Mouse (Mus musculus): ENCODE measurements at regions not wholly inside any gene's neighbourhood (a gene's known extent, or its start where the extent isn't known, plus 50 kb on each side); places are given as distances from the start of the nearest gene placed in this dataset.

DNA sequence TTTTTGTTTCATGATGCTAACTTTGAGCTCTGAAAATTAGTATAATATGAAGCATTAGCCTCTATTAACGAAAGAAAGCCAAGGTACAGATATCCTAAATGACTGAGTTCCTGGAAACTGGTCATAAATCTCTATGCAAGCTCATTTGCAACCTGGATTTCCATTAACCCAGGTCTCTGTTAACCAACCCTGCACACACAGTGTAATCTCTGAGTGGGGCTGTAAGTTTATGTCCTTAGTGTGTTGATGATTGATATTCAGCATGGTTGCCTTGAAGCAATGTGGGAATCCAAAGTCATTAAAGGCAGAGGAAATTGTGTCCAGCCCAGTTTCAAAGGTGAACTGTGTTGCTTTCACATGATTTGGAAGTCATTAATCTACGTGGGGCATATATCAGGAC, 225.9 kb upstream of the Lcorl start:
- 52% methylated on average over 2 of the region's 2 CpGs for WGBS (ENCODE audit: insufficient replicate concordance)
- Histone ChIP-seq H3K27ac (no peak overlapping the region), H3K9ac (no peak overlapping the region), H3K4me1 (replicated peaks) (no peaks in the 10 kb centered on the region), H3K4me3 (replicated peaks) (no peak overlapping the region), H3K4me2 (no peak overlapping the region), H3K9me3 (replicated peaks) (no peaks in the 10 kb centered on the region), H3K27me3 (no peaks in the 10 kb centered on the region), H3K36me3 (no peaks in the 10 kb centered on the region)
- ATAC-seq (ENCODE audit: low read depth) (no peak), DNase-seq (no peak)

DNA sequence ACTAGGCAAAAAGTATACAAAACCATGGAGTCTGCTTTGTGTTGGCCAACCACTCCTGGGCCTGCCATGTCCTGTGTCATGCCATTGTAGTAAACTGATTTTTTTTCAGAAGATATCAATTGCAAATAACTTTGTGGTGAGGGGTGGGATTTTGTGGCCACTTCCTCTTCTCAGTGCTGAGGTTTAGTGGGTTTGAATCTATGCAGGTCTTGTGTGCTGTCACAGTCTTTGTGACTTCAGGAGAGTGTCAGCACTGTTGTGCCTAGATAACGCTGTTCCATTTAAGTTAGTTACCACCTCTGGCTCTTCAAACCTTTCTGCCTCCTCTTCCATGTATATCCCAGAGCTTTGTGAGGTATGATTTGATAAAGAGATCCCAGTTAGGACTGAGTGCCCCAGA, 216.3 kb upstream of the Lcorl start:
- 30% methylated on average over 1 of the region's 1 CpGs for WGBS (ENCODE audit: insufficient replicate concordance)
- no peaks in the 10 kb centered on the region for H3K4me1 ChIP-seq (replicated peaks)
- H3K36me3 ChIP-seq, result no peaks in the 10 kb centered on the region
- H3K4me2 ChIP-seq, result no peak overlapping the region
- DNase-seq (no peak), ATAC-seq (ENCODE audit: low read depth) (no peak)
- H3K9ac ChIP-seq, result no peak overlapping the region
- no peaks in the 10 kb centered on the region for H3K9me3 ChIP-seq (replicated peaks)
- no peaks in the 10 kb centered on the region for H3K27me3 ChIP-seq
- no peak overlapping the region for H3K27ac ChIP-seq
- H3K4me3 ChIP-seq (replicated peaks), result no peak overlapping the region

- Histone ChIP-seq H3K4me2 (no peak overlapping the region), H3K27ac (no peak overlapping the region), H3K4me3 (replicated peaks) (no peak overlapping the region), H3K4me1 (replicated peaks) (no peaks in the 10 kb centered on the region), H3K27me3 (no peaks in the 10 kb centered on the region), H3K36me3 (no peaks in the 10 kb centered on the region), H3K9ac (no peak overlapping the region), H3K9me3 (replicated peaks) (no peaks in the 10 kb centered on the region)
- no peak for ATAC-seq (ENCODE audit: low read depth)
- 39% methylated on average over 4 of the region's 4 CpGs for WGBS (ENCODE audit: insufficient replicate concordance)
- no peak for DNase-seq
These were observed 215.7 kb upstream of the Lcorl start for GRCm38 (mm10) chr5:46073136-46073535.

DNA sequence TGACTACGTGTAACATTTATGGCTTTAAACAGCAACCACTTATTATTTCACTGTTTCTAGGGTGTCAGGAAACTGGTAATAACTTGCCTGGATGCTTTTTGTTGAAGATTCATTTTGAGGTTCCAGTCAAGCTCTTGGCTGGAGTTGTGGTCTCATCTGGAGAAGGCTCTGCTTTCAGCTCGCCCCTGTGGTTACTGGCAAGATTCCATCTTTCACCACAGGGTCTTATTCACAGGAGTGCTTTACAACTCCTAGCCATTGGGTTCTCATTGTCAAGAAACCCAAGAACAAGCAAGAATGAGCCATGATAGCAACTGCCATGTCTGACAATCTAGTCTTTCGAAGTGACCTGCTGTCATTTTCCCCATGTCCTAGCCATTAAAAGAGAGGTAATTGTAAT, 202.5 kb upstream of the Lcorl start:
- H3K4me1 ChIP-seq (replicated peaks), result no peaks in the 10 kb centered on the region
- no peaks in the 10 kb centered on the region for H3K27me3 ChIP-seq
- no peak overlapping the region for H3K4me3 ChIP-seq (replicated peaks)
- 48% methylated on average over 3 of the region's 3 CpGs for WGBS (ENCODE audit: insufficient replicate concordance)
- H3K9me3 ChIP-seq (replicated peaks), result no peaks in the 10 kb centered on the region
- no peaks in the 10 kb centered on the region for H3K36me3 ChIP-seq
- no peak overlapping the region for H3K9ac ChIP-seq
- H3K27ac ChIP-seq, result no peak overlapping the region
- DNase-seq (no peak), ATAC-seq (ENCODE audit: low read depth) (no peak)
- no peak overlapping the region for H3K4me2 ChIP-seq

- Histone ChIP-seq H3K27me3 (no peaks in the 10 kb centered on the region), H3K9ac (no peak overlapping the region), H3K36me3 (no peaks in the 10 kb centered on the region), H3K4me2 (no peak overlapping the region), H3K4me1 (replicated peaks) (no peaks in the 10 kb centered on the region), H3K27ac (no peak overlapping the region), H3K4me3 (replicated peaks) (no peak overlapping the region), H3K9me3 (replicated peaks) (no peaks in the 10 kb centered on the region)
- no peak for DNase-seq
- WGBS (ENCODE audit: insufficient replicate concordance), result 70% methylated on average over 2 of the region's 2 CpGs
- ATAC-seq (ENCODE audit: low read depth), result no peak
These were observed 197.4 kb upstream of the Lcorl start for GRCm38 (mm10) chr5:46054850-46055249.

- Histone ChIP-seq H3K27me3 (no peaks in the 10 kb centered on the region), H3K4me3 (replicated peaks) (no peak overlapping the region), H3K9ac (no peak overlapping the region), H3K4me1 (replicated peaks) (no peaks in the 10 kb centered on the region), H3K27ac (no peak overlapping the region), H3K4me2 (no peak overlapping the region), H3K36me3 (no peaks in the 10 kb centered on the region), H3K9me3 (replicated peaks) (no peaks in the 10 kb centered on the region)
- 68% methylated on average over 6 of the region's 6 CpGs for WGBS (ENCODE audit: insufficient replicate concordance)
- DNase-seq, result no peak
- ATAC-seq (ENCODE audit: low read depth), result no peak
These were observed 185.4 kb upstream of the Lcorl start for GRCm38 (mm10) chr5:46042684-46043348.

GRCm38 (mm10) chr5:46033008-46033676, 175.7 kb upstream of the Lcorl start:
- 79% methylated on average over 8 of the region's 8 CpGs for WGBS (ENCODE audit: insufficient replicate concordance)
- DNase-seq (no peak), ATAC-seq (ENCODE audit: low read depth) (no peak)
- Histone ChIP-seq H3K4me3 (replicated peaks) (no peak overlapping the region), H3K4me2 (no peak overlapping the region), H3K4me1 (replicated peaks) (no peaks in the 10 kb centered on the region), H3K9ac (no peak overlapping the region), H3K27ac (no peak overlapping the region), H3K27me3 (no peaks in the 10 kb centered on the region), H3K9me3 (replicated peaks) (no peaks in the 10 kb centered on the region), H3K36me3 (no peaks in the 10 kb centered on the region)

DNA sequence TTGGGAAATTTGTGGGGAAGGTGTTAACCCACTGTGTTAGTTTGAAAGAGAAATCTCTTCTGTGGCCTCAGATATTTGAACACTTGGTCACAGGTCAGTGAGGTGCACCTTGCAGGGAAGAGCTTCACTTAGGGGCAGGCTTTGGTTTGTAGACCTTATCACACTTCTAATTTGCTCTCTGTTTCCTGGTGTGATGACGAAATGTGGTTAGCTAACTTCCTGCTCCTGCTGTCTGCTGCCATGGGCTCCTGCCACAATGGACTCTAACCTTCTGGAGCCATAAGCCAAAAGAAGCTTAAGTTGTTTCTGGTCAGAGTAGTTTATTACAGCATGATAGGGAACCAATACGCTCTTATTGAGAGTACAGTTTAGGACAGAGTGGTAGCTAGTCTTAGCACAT, 174.8 kb upstream of the Lcorl start:
- DNase-seq (no peak), ATAC-seq (ENCODE audit: low read depth) (no peak)
- H3K27me3 ChIP-seq, result no peaks in the 10 kb centered on the region
- no peaks in the 10 kb centered on the region for H3K4me1 ChIP-seq (replicated peaks)
- no peak overlapping the region for H3K9ac ChIP-seq
- no peaks in the 10 kb centered on the region for H3K9me3 ChIP-seq (replicated peaks)
- WGBS (ENCODE audit: insufficient replicate concordance), result 24% methylated on average over 2 of the region's 2 CpGs
- H3K36me3 ChIP-seq, result no peaks in the 10 kb centered on the region
- H3K27ac ChIP-seq, result no peak overlapping the region
- no peak overlapping the region for H3K4me3 ChIP-seq (replicated peaks)
- H3K4me2 ChIP-seq, result no peak overlapping the region

GRCm38 (mm10) chr5:46024138-46024537, 166.7 kb upstream of the Lcorl start:
- no peak overlapping the region for H3K27ac ChIP-seq

GRCm38 (mm10) chr5:46023456-46023855, 166.0 kb upstream of the Lcorl start:
- WGBS (ENCODE audit: insufficient replicate concordance), result 60% methylated on average over 6 of the region's 6 CpGs
- ATAC-seq (ENCODE audit: low read depth) (no peak), DNase-seq (no peak)
- Histone ChIP-seq H3K27ac (no peak overlapping the region), H3K27me3 (no peaks in the 10 kb centered on the region), H3K4me1 (replicated peaks) (no peaks in the 10 kb centered on the region), H3K9me3 (replicated peaks) (no peaks in the 10 kb centered on the region), H3K9ac (no peak overlapping the region), H3K36me3 (no peaks in the 10 kb centered on the region), H3K4me2 (no peak overlapping the region), H3K4me3 (replicated peaks) (no peak overlapping the region)

More at GRCm38 (mm10) chr5:46024138-46024537, 166.7 kb upstream of the Lcorl start:
- Histone ChIP-seq H3K36me3 (no peaks in the 10 kb centered on the region), H3K9me3 (replicated peaks) (no peaks in the 10 kb centered on the region), H3K4me1 (replicated peaks) (no peaks in the 10 kb centered on the region), H3K4me3 (replicated peaks) (no peak overlapping the region), H3K9ac (no peak overlapping the region), H3K27me3 (no peaks in the 10 kb centered on the region), H3K4me2 (no peak overlapping the region)
- 29% methylated on average over 3 of the region's 3 CpGs for WGBS (ENCODE audit: insufficient replicate concordance)
- no peak for ATAC-seq (ENCODE audit: low read depth)
- no peak for DNase-seq

- Histone ChIP-seq H3K9me3 (replicated peaks) (no peaks in the 10 kb centered on the region), H3K36me3 (no peaks in the 10 kb centered on the region), H3K4me2 (no peak overlapping the region), H3K27ac (no peak overlapping the region), H3K9ac (no peak overlapping the region), H3K4me1 (replicated peaks) (no peaks in the 10 kb centered on the region), H3K27me3 (no peaks in the 10 kb centered on the region), H3K4me3 (replicated peaks) (no peak overlapping the region)
- WGBS (ENCODE audit: insufficient replicate concordance), result 72% methylated on average over 7 of the region's 7 CpGs
- ATAC-seq (ENCODE audit: low read depth), result no peak
- DNase-seq, result no peak
These were observed 164.6 kb upstream of the Lcorl start for GRCm38 (mm10) chr5:46022047-46022422.

DNA sequence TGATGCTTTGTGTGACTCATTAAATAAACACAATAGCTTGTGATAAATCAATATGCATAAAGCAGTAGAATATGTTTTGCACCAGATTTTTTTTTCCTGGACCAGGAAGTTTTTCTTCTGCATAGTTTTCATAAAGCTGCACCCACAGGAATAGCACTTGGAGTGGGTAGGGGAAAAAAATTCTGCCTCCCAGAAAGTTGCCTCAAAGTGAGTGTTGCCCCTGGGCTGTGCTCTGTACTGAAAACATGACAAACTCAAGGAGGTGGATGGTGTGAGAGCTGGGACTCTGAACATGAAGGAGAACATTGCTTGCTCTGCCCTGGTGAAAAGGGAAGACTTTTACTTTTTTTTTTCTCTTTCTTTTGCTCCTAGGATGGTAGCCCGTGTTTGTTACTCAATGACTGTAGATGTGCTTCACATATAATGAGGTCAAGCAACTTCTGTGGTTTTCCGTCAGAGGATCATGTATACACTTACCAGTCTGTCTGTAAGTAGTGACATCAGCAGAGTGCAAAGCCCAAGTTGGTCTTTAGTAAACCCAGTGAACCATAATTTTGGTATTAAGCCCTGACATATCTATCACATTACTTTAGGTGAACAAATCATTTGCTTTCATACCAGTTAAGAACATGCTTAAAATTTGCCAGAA, 164.1 kb upstream of the Lcorl start:
- WGBS (ENCODE audit: insufficient replicate concordance), result 52% methylated on average over 2 of the region's 2 CpGs
- no peaks in the 10 kb centered on the region for H3K36me3 ChIP-seq
- H3K9me3 ChIP-seq (replicated peaks), result no peaks in the 10 kb centered on the region
- no peak overlapping the region for H3K4me3 ChIP-seq (replicated peaks)
- no peak for DNase-seq
- no peak for ATAC-seq (ENCODE audit: low read depth)
- H3K4me1 ChIP-seq (replicated peaks), result no peaks in the 10 kb centered on the region
- H3K27ac ChIP-seq, result no peak overlapping the region
- no peak overlapping the region for H3K9ac ChIP-seq
- H3K27me3 ChIP-seq, result no peaks in the 10 kb centered on the region
- no peak overlapping the region for H3K4me2 ChIP-seq
